Mouse (Mus musculus): ENCODE measurements around the gene Spata32.

Spata32 gene

DNA sequence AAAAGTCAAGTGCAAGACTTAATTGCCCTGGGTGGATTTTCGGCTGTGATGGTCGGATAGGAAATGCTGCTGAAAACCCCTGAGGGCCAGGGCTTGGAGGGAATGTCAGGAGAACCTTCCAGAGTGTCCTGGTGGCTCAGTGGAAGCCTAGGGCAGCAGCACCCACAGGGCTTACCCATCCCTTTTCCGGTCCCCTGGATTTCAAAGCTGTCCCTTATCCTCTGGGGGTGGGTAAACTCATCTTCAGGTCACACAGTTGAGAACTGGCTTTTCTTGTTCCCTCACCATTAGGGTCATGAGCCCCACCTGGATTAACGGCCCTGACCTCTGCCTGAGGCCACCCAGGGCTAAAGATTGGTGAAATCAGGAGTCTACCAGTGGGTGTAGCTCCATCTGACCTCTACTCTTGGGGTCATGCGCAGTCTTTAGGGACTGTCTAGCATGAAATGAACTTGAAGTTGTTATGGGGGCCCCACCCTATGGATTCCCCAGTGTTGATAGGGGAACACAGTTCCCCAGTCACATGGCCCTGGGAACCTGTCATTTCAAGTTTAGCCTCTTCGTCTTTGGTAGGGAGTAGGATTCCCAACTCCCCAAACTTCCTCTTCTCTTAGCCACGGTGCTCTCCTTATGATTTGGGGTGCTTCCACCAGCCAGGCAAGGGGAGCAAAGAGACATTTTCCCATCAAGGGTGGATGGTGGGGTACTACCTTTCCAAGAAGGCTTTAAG is 45.0 kb downstream of the Spata32 start:
- DNase-seq, result no peak

GRCm38 (mm10) chr11:103172392-103173040 is 45.7 kb downstream of the Spata32 start:
- DNase-seq, result no peak

GRCm38 (mm10) chr11:103171703-103172391 is 46.4 kb downstream of the Spata32 start:
- peak in 1 of 2 experiments; percentile 44 for DNase-seq

DNA sequence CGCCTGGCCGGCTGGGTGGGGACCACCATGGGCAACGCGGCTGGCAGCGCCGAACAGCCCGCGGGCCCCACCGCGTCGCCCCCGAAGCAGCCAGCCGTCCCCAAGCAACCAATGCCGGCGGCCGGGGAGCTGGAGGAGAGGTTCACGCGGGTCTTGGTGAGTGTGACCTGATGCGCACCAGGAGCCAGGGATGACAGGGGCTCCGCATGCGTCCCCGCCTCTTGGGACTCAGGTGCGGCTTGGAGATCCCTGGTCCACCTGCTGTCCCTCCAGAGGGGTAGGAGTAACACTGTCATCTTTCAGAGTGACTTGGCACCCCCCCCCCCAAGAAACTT is 47.0 kb downstream of the Spata32 start:
- no peak for DNase-seq

- peak; percentile 57 to 72 for DNase-seq
Observed at GRCm38 (mm10) chr11:103170494-103171285, 47.5 kb downstream of the Spata32 start, which contains the start of gene Fmnl1. Gene Fmnl1 (plus strand): TSS chr11:103171107.

- no peak for DNase-seq
Observed at GRCm38 (mm10) chr11:103170111-103170493, 48.1 kb downstream of the Spata32 start.

- DNase-seq, result no peak
Observed at GRCm38 (mm10) chr11:103169664-103170063, 48.6 kb downstream of the Spata32 start.

DNA sequence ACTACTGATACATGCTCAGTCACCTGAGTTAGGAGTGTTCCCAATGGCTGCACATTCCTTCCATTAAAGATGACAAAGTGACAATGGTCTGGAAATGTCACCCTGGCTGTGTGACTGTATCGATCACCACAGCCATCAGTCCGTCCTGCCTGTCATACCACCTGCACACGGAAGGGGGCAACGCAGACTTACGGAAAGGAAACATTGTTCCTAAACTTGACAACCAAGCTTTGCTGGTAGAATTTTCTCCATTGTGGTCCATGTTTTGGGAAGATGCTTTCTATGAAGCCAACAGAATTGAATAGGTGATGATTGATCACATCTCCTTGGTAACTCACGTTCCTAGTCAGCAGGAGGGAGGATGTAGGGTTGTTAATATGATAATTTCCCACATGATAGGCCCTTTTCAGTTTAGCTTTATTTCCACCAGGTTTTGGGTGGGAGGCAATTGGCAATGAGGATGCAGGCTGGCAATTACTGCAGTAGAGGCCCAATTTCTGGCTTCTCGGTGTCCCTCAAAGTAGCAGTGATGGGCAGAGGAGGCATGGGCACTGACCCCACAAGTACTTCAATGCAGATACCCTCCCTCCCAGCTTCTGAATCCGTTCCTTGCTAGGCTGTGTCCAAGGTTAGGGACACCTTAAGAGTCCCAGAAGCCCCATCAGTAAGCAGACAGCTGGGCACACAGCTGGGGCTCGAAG is 49.4 kb downstream of the Spata32 start:
- peak; percentile 80 to 84 for DNase-seq

DNA sequence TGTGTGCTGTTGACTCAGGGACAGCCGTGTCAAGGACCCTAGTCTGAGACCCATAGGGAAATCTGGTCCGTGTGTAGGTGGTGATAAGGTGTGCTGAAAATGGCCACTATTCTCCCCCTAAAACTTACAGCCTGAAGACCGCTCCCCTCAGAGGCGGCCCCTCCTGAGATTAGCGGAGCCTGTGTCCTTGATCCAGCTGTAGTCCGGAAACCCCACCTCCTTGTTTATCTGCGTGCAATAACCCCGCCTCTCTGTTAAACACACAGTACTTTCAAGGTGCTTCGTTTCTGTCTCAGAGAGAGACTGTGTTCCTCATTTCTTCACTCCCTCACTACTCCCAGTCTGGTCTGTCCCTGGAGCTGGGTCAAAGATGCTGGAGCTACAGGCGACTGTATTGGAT is 53.8 kb downstream of the Spata32 start:
- no peak for DNase-seq

DNA sequence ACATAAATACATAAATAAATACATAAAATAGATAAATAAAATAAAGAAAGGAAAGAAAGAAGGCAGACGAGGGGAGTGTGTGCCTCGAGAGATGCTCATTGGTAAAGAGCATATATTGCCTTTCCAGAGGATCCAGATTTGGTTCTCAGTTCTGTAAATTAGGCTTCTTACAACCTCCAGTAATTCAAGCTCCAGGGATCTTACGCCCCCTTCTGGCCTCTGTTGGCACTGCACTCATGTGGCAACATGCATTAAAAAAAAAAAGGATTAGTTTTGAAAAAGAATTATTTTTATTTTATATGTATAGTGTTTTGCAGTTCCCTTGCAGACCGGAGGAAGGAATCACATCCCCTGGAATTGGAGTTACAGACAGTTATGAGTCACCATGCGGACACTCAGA is 56.1 kb downstream of the Spata32 start:
- DNase-seq, result peak; percentile 57 to 63

DNA sequence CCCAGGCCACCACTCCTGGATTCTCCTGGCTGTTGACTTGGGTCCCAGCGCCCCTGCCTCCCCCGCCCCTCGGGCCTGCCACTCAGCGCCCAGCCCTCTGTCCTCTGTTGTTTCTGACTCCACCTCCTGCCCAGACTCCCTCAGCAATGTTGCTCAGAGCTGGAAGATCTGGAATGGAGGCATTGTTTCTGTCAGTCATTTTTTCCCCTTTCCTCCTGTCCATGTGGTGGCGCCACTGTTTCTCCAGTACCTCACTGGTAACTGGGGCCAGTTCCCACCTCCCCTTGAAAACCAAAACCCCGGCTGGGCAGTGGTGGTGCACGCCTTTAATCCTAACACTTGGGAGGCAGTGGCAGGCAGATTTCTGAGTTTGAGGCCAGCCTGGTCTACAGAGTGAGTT is 56.8 kb downstream of the Spata32 start:
- no peak for DNase-seq

DNA sequence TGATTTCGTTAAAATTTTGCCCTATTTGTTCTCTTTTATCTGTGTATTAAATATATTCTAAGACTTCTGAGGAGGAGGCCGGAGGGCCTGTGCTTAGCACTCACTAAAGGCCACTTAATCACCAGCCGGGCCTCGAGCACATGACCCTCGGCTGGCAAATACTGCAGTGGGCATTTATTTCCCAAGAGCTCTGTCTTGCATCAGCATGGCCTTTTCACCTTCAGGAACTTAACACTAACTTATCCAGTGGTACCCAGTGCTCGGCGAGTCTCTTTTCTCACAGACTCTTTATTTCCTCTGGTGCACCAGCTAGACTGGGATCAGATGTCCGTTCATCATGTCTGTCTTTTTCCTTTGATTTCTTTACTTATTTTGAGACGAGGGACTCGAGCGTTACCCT is 57.5 kb downstream of the Spata32 start:
- DNase-seq, result no peak

- peak; percentile 99 for DNase-seq
Observed at GRCm38 (mm10) chr11:103158621-103159478, 59.4 kb downstream of the Spata32 start.
